Mouse (Mus musculus) gastrocnemius, postnatal 10 days (tissue): Measurements from ENCODE around the gene Sun5. TPM values are rescaled to one million over a fixed set of nuclear protein-coding genes. Genes with fewer than 3 reads are reported as not detected.
"Not testable (repeated sequence)": the region's sequence is repeated elsewhere in the genome, so short reads cannot be mapped to it uniquely, and the experiment has no call there.

Experiments
- DNase-seq: peaks from one replicate; pipeline ENCODE4 v3.0.0; 2021; ENCODE audit warnings: mixed read lengths
- long read RNA-seq, 2 experiments: library from polyadenylated mRNA; stranded (forward); transcript quantifications; one replicate each; pipeline ENCODE4 v2.0.0; 2021
- total RNA-seq, 2 experiments: library from RNA; stranded (reverse); gene quantifications; 2 replicates each; pipeline ENCODE4 v1.2.3; 2021

The Sun5 gene
- not detected for total RNA-seq
- long read RNA-seq, experiment 1 = 0 reads
- long read RNA-seq, experiment 2 = 0 reads

GRCm38 (mm10) chr2:153870984-153871383 lies at the start of gene Sun5:
TSS of gene Sun5 (minus strand) at chr2:153871084.
- no peak for DNase-seq

GRCm38 (mm10) chr2:153917930-153918329 lies 47.0 kb upstream of the Sun5 start, which contains the start of gene Bpifb3:
TSS of gene Bpifb3 (plus strand) at chr2:153918230.
- no peak for DNase-seq

- DNase-seq = peak; percentile 54
Observed at GRCm38 (mm10) chr2:153914151-153914550, 43.3 kb upstream of the Sun5 start.

GRCm38 (mm10) chr2:153906626-153907025 lies 35.7 kb upstream of the Sun5 start:
- no peak for DNase-seq

GRCm38 (mm10) chr2:153902726-153903125 lies 31.8 kb upstream of the Sun5 start:
- no peak for DNase-seq

GRCm38 (mm10) chr2:153900088-153900487 lies 29.2 kb upstream of the Sun5 start, which contains the start of gene Bpifb6:
TSS of gene Bpifb6 (plus strand) at chr2:153900388.
- DNase-seq = no peak

- DNase-seq = no peak
Observed at GRCm38 (mm10) chr2:153899111-153899510, 28.2 kb upstream of the Sun5 start.

GRCm38 (mm10) chr2:153874745-153875144 lies 3.9 kb upstream of the Sun5 start, which contains the start of gene Bpifb2:
TSS of gene Bpifb2 (plus strand) at chr2:153875045.
- DNase-seq = no peak

GRCm38 (mm10) chr2:153861960-153862359 lies 8.9 kb downstream of the Sun5 start:
- no peak for DNase-seq

GRCm38 (mm10) chr2:153860715-153861114 lies 10.2 kb downstream of the Sun5 start:
- no peak for DNase-seq

GRCm38 (mm10) chr2:153860315-153860714 lies 10.6 kb downstream of the Sun5 start:
- no peak for DNase-seq

GRCm38 (mm10) chr2:153859581-153859980 lies 11.3 kb downstream of the Sun5 start:
- DNase-seq = no peak

GRCm38 (mm10) chr2:153853544-153853943 lies 17.3 kb downstream of the Sun5 start:
- DNase-seq = no peak

- DNase-seq = peak; percentile 56
Observed at GRCm38 (mm10) chr2:153851030-153851360, 19.9 kb downstream of the Sun5 start.

GRCm38 (mm10) chr2:153850351-153851029 lies 20.4 kb downstream of the Sun5 start:
- DNase-seq = no peak

- no peak for DNase-seq
Observed at GRCm38 (mm10) chr2:153848389-153848788, 22.5 kb downstream of the Sun5 start.

- DNase-seq = no peak
Observed at GRCm38 (mm10) chr2:153842854-153843253, 28.0 kb downstream of the Sun5 start.

- no peak for DNase-seq
Observed at GRCm38 (mm10) chr2:153833291-153833690, 37.6 kb downstream of the Sun5 start.

GRCm38 (mm10) chr2:153828704-153829103 lies 42.2 kb downstream of the Sun5 start:
- DNase-seq = no peak

GRCm38 (mm10) chr2:153827171-153827830 lies 43.6 kb downstream of the Sun5 start:
- no peak for DNase-seq

GRCm38 (mm10) chr2:153825900-153826299 lies 45.0 kb downstream of the Sun5 start:
- DNase-seq = not testable (repeated sequence)

- DNase-seq = peak; percentile 44
Observed at GRCm38 (mm10) chr2:153824593-153824992, 46.3 kb downstream of the Sun5 start.

- no peak for DNase-seq
Observed at GRCm38 (mm10) chr2:153822005-153822543, 48.8 kb downstream of the Sun5 start.
